Mouse (Mus musculus) erythroblast, embryonic 14.5 days (primary cell): ENCODE data around the gene Lmtk3.

Source experiments
- GATA1 ChIP-seq: IDR thresholded peaks from 2 replicates; pipeline ENCODE4 v1.6.1; 2012; ENCODE audit warnings: low read length, inconsistent platforms, mixed read lengths
- TAL1 ChIP-seq: IDR thresholded peaks from 3 replicates; pipeline ENCODE4 v1.6.1; 2012; ENCODE audit warnings: low read length, inconsistent platforms, mixed read lengths

DNA sequence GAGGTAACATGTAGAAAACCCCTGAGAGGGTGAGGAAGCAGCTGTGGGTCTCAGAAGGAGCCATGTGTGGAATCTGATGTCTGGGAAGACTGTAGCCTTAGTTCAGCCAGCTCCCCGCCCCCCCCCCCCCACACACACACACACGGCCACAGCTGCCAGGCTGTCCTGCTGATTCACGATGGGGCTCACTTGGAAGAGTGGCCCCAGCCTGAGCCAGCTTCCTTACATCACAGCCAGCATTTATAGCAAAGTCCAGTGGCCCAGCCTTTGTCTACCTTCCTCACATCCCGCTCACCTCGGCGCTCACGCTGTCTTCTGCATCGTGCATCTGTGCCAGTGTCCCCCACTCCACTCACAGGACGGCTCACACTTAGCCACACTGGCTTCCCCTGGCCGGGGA lies 34.1 kb upstream of the Lmtk3 start:
- no peak for TF ChIP-seq GATA1
- TF ChIP-seq TAL1: no peak
